8 mouse cellular contexts compared by ENCODE assay signal in genomic region chrX:7898211-7898610, GRCm38 (mm10). TPM values are rescaled to one million over a fixed set of nuclear protein-coding genes. Genes with fewer than 3 reads are reported as not detected.
DNase-seq lines count a peak whose midpoint lies in the region; ATAC-seq and TF ChIP-seq lines count a peak whose summit lies in the region.

No protein-coding gene starts in this region.

- H3K9me3 ChIP-seq in kidney, postnatal 0 days (replicated peaks; ENCODE audit: low read length): no peaks in the 10 kb centered on the region
- no peaks in the 10 kb centered on the region for H3K9me3 ChIP-seq in neural tube, embryonic 13.5 days

- DNase-seq in kidney, postnatal 0 days (ENCODE audit: low spot score): no peak
- DNase-seq in kidney, postnatal 10 days: no peak
- peak; percentile 53 for DNase-seq in induced T-regulatory cell, adult 2 months (ENCODE audit: low read depth)
- DNase-seq in cerebellum, adult 11 months: no peak
- DNase-seq in cerebellum, postnatal 14 days: no peak
- DNase-seq in layer of hippocampus, postnatal 25 days (ENCODE audit: extremely low spot score in 1 of 2, low spot score in 1 of 2): no peak

- no peaks in the 10 kb centered on the region for H3K27me3 ChIP-seq in kidney, postnatal 0 days (ENCODE audit: insufficient read depth, low read length)
- no peaks in the 10 kb centered on the region for H3K27me3 ChIP-seq in neural tube, embryonic 13.5 days

- no peaks in the 10 kb centered on the region for H3K4me1 ChIP-seq in kidney, postnatal 0 days (replicated peaks; ENCODE audit: insufficient read depth, low read length)
- H3K4me1 ChIP-seq in bone marrow macrophage, adult 2 months (ENCODE audit: control insufficient read depth, insufficient read depth, low read length): peaks cover 2% of the 10 kb centered on the region
- H3K4me1 ChIP-seq in neural tube, embryonic 13.5 days (replicated peaks): peaks cover 16% of the 10 kb centered on the region

- 37% methylated on average over 12 of the region's 13 CpGs for WGBS in kidney, postnatal 0 days
- WGBS in neural tube, embryonic 13.5 days: 34% methylated on average over 13 of the region's 13 CpGs

- peak overlapping the region; percentile 55 for H3K4me2 ChIP-seq in kidney, postnatal 0 days (ENCODE audit: low read length)
- peak overlapping the region; percentile 60 for H3K4me2 ChIP-seq in neural tube, embryonic 13.5 days

- peak overlapping the region; percentile 51; the same call in 1 of the 2 replicates for H3K9ac ChIP-seq in kidney, postnatal 0 days (ENCODE audit: low read depth, low read length)
- H3K9ac ChIP-seq in neural tube, embryonic 13.5 days: peak overlapping the region; percentile 67

- H3K27ac ChIP-seq in kidney, postnatal 0 days: no peak overlapping the region
- H3K27ac ChIP-seq in bone marrow macrophage, adult 2 months (ENCODE audit: insufficient read depth, low read depth, low read length): peak overlapping the region; percentile 56
- H3K27ac ChIP-seq in neural tube, embryonic 13.5 days (replicated peaks): peak overlapping the region; percentile 89; the same call in 1 of the 2 replicates

- no peak for TF ChIP-seq POLR2A in bone marrow macrophage, adult 2 months (IDR thresholded peaks at IDR 0.05; ENCODE audit: borderline replicate concordance, low read depth, low read length)

- H3K36me3 ChIP-seq in kidney, postnatal 0 days (ENCODE audit: insufficient read depth, low read length): no peaks in the 10 kb centered on the region
- peaks cover 27% of the 10 kb centered on the region for H3K36me3 ChIP-seq in neural tube, embryonic 13.5 days

- TF ChIP-seq CTCF in kidney, postnatal 0 days (IDR thresholded peaks at IDR 0.05; ENCODE audit: low read depth): no peak
- no peak for TF ChIP-seq CTCF in bone marrow macrophage, adult 2 months (IDR thresholded peaks at IDR 0.05; ENCODE audit: low read depth, low read length)

- peak overlapping the region; percentile 53 for H3K4me3 ChIP-seq in kidney, postnatal 0 days (replicated peaks; ENCODE audit: low read depth, low read length)
- peak overlapping the region; percentile 83 for H3K4me3 ChIP-seq in bone marrow macrophage, adult 2 months (ENCODE audit: insufficient read depth, low read length)
- peak overlapping the region; percentile 52 for H3K4me3 ChIP-seq in neural tube, embryonic 13.5 days

- no peak for ATAC-seq in kidney, postnatal 0 days (replicated peaks; ENCODE audit: low FRiP score, low read depth)
- ATAC-seq in neural tube, embryonic 13.5 days (ENCODE audit: low read depth): no peak

RNA-seq across cellular contexts. Expression of gene Pqbp1, which starts 0.9 kb away (rescaled TPM):
- polyA plus RNA-seq in kidney, postnatal 0 days (2015; fragmentation: Nextera tagmentation; extraction: Ambion mirVana): 99.7 and 108 TPM in 2 replicates
- polyA plus RNA-seq in bone marrow macrophage, adult 2 months (2012; ENCODE audit: insufficient read depth, insufficient read length, missing spikeins): 62.2 and 63.4 TPM in 2 replicates
- polyA plus RNA-seq in neural tube, embryonic 13.5 days (2015; fragmentation: Nextera tagmentation; extraction: Ambion mirVana): 210 and 216 TPM in 2 replicates
- total RNA-seq in layer of hippocampus, postnatal 25 days (2021): 10 to 100 TPM; 78.1 to 93.2 TPM

RNA-seq across cellular contexts. Expression of gene Timm17b, which starts 0.9 kb away (rescaled TPM):
- 140 and 145 TPM in 2 replicates for polyA plus RNA-seq in kidney, postnatal 0 days (2015; fragmentation: Nextera tagmentation; extraction: Ambion mirVana)
- polyA plus RNA-seq in bone marrow macrophage, adult 2 months (2012; ENCODE audit: insufficient read depth, insufficient read length, missing spikeins): 33.4 and 47.5 TPM in 2 replicates
- 150 and 160 TPM in 2 replicates for polyA plus RNA-seq in neural tube, embryonic 13.5 days (2015; fragmentation: Nextera tagmentation; extraction: Ambion mirVana)
- total RNA-seq in layer of hippocampus, postnatal 25 days (2021): 10 to 100 TPM; 25.5 to 27.9 TPM

RNA-seq across cellular contexts. Expression of gene Gm10491, which starts 9.4 kb away (rescaled TPM):
- not detected in 2 replicates for polyA plus RNA-seq in kidney, postnatal 0 days (2015; fragmentation: Nextera tagmentation; extraction: Ambion mirVana)
- polyA plus RNA-seq in bone marrow macrophage, adult 2 months (2012; ENCODE audit: insufficient read depth, insufficient read length, missing spikeins): not detected in 2 replicates
- polyA plus RNA-seq in neural tube, embryonic 13.5 days (2015; fragmentation: Nextera tagmentation; extraction: Ambion mirVana): not detected in 2 replicates
- not detected for total RNA-seq in layer of hippocampus, postnatal 25 days (2021)

RNA-seq across cellular contexts. Expression of gene Gm10490, which starts 11.1 kb away (rescaled TPM):
- polyA plus RNA-seq in kidney, postnatal 0 days (2015; fragmentation: Nextera tagmentation; extraction: Ambion mirVana): not detected in 2 replicates
- polyA plus RNA-seq in bone marrow macrophage, adult 2 months (2012; ENCODE audit: insufficient read depth, insufficient read length, missing spikeins): not detected in 2 replicates
- polyA plus RNA-seq in neural tube, embryonic 13.5 days (2015; fragmentation: Nextera tagmentation; extraction: Ambion mirVana): not detected in 2 replicates
- total RNA-seq in layer of hippocampus, postnatal 25 days (2021): not detected

RNA-seq across cellular contexts. Expression of gene Slc35a2, which starts 14.4 kb away (rescaled TPM):
- polyA plus RNA-seq in kidney, postnatal 0 days (2015; fragmentation: Nextera tagmentation; extraction: Ambion mirVana): 25.9 and 32.5 TPM in 2 replicates
- polyA plus RNA-seq in bone marrow macrophage, adult 2 months (2012; ENCODE audit: insufficient read depth, insufficient read length, missing spikeins): 28.0 and 36.2 TPM in 2 replicates
- polyA plus RNA-seq in neural tube, embryonic 13.5 days (2015; fragmentation: Nextera tagmentation; extraction: Ambion mirVana): 42.3 and 45.2 TPM in 2 replicates
- total RNA-seq in layer of hippocampus, postnatal 25 days (2021): 10 to 100 TPM; 44.7 to 45.9 TPM
